Mouse (Mus musculus): ENCODE results near the gene Bbip1.

DNA sequence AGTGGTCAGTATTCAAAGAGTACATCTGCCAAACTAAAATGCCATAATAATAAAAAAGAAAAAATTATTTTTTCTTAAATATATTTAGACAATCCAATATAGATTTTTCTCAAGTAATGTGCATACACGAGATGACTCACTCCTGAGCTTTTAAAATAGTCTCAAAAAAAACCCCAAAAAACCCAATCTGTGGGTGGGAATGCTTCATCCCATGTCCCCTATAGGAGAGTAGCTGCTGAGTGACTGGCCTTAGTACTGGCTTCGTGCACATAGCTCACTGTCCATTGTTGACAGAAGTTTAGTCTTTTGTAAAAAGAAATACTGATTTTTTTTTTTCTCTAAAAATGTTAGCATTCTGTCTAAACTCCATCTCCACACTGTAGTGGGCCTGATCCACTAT, 46.1 kb upstream of the Bbip1 start:
- TF ChIP-seq POLR2A (IDR thresholded peaks at IDR 0.05; ENCODE audit: insufficient read depth, low read length) = no peak
- TF ChIP-seq CTCF (IDR thresholded peaks at IDR 0.05; ENCODE audit: low read depth, low read length) = no peak
- no peak for TF ChIP-seq EP300 (IDR thresholded peaks at IDR 0.05; ENCODE audit: insufficient read depth, low read depth, low read length)
